33 mouse cellular contexts compared by ENCODE assay signal in genomic region chr2:60359796-60360195, GRCm38 (mm10).
"Had no signal": no experiment of that assay in that cellular context is flagged by ENCODE, and none has a peak within 500 bp of the region (broad histone marks: within the 10 kb centered on the region; RNA-seq: fewer than 3 reads in every experiment).

No protein-coding gene starts in this region.

- ATAC-seq: hindbrain, embryonic 16.5 days; hindbrain, postnatal 0 days; inflammation-experienced regulatory T-cells, adult 6 months; intestine, embryonic 15.5 days; intestine, embryonic 16.5 days; intestine, postnatal 0 days had no signal

- DNase-seq: heart, postnatal 14 days; heart, postnatal 36 days; heart, postnatal 4 days; kidney, adult 11 months; kidney, adult 18-20 months; kidney, adult 2 months; kidney, adult 8-10 months; kidney, adult 9 months; kidney, postnatal 10 days; kidney, postnatal 14 days; kidney, postnatal 25 days; kidney, postnatal 36 days; kidney, postnatal 4 days; layer of hippocampus, adult 9-11 months; layer of hippocampus, postnatal 36 days had no signal

- H3K4me2 ChIP-seq: heart, embryonic 12.5 days; heart, embryonic 13.5 days; heart, embryonic 15.5 days; hindbrain, embryonic 12.5 days; hindbrain, embryonic 13.5 days; hindbrain, embryonic 14.5 days; hindbrain, embryonic 15.5 days; intestine, embryonic 15.5 days; kidney, embryonic 15.5 days had no signal

- H3K9me3 ChIP-seq: heart, embryonic 12.5 days; heart, embryonic 13.5 days; heart, embryonic 15.5 days; hindbrain, embryonic 10.5 days; hindbrain, embryonic 12.5 days; hindbrain, embryonic 13.5 days; hindbrain, embryonic 15.5 days; intestine, embryonic 15.5 days; kidney, embryonic 15.5 days had no signal

- H3K4me1 ChIP-seq: intestine, embryonic 15.5 days; kidney, embryonic 15.5 days had no signal

- H3K27me3 ChIP-seq: heart, embryonic 12.5 days; heart, embryonic 13.5 days; heart, embryonic 15.5 days; hindbrain, embryonic 12.5 days; hindbrain, embryonic 13.5 days; hindbrain, embryonic 15.5 days; intestine, embryonic 15.5 days; kidney, embryonic 15.5 days had no signal

- H3K36me3 ChIP-seq: heart, embryonic 12.5 days; heart, embryonic 13.5 days; heart, embryonic 15.5 days; hindbrain, embryonic 10.5 days; hindbrain, embryonic 12.5 days; hindbrain, embryonic 13.5 days; hindbrain, embryonic 15.5 days; intestine, embryonic 15.5 days; kidney, embryonic 15.5 days had no signal

- H3K27ac ChIP-seq: heart, embryonic 13.5 days; heart, embryonic 15.5 days; hindbrain, embryonic 10.5 days; hindbrain, embryonic 12.5 days; hindbrain, embryonic 13.5 days; hindbrain, embryonic 14.5 days; hindbrain, embryonic 15.5 days; hindbrain, postnatal 0 days; intestine, embryonic 15.5 days; kidney, embryonic 15.5 days; kidney, postnatal 0 days; layer of hippocampus, adult 2 months; left cerebral cortex, adult 2 months had no signal

- H3K4me3 ChIP-seq: heart, embryonic 12.5 days; heart, embryonic 13.5 days; heart, embryonic 15.5 days; hindbrain, embryonic 10.5 days; hindbrain, embryonic 12.5 days; hindbrain, embryonic 13.5 days; hindbrain, embryonic 15.5 days; intestine, embryonic 15.5 days; kidney, embryonic 15.5 days; layer of hippocampus, adult 2 months; left cerebral cortex, adult 2 months had no signal

- H3K9ac ChIP-seq: heart, embryonic 12.5 days; heart, embryonic 13.5 days; heart, embryonic 15.5 days; hindbrain, embryonic 12.5 days; hindbrain, embryonic 13.5 days; hindbrain, embryonic 14.5 days; hindbrain, embryonic 15.5 days; intestine, embryonic 15.5 days; kidney, embryonic 15.5 days had no signal
